Comparison of ENCODE assay signal across 15 mouse cellular contexts in the genomic region with DNA sequence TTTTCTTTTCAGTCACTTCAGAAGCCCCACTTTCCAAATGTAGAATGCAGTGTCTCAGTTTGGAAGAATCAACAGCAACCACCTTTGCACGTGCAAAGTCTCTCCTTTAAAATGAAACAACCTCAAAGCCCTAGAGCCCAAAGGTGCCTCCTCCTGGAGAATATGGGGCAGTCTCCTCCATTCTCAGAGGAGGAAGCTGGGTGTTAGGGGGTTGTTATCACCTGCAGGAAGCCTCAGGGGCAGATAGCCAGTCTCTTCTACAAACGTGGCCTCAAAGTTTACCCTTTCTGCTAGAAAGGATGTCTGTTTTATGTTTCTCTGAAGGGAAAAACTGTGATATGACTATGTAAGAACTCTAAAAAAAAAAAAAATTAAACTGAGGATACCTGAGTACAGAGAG.
A peak's percentile ranks its signal among the peaks of the same experiment; 100 is the strongest.
DNase-seq lines count a peak whose midpoint lies in the region; ATAC-seq and TF ChIP-seq lines count a peak whose summit lies in the region.
"Had no signal": no experiment of that assay in that cellular context is flagged by ENCODE, and none has a peak within 500 bp of the region (broad histone marks: within the 10 kb centered on the region; RNA-seq: fewer than 3 reads in every experiment).

No protein-coding gene starts in this region.

- DNase-seq in heart, adult 2 months = no peak
- DNase-seq in heart, adult 9 months (ENCODE audit: low spot score in 2 of 2) = no peak
- DNase-seq in liver, embryonic 11.5 days (ENCODE audit: low spot score) = no peak
- DNase-seq in thymus, postnatal 10 days (ENCODE audit: low spot score in 2 of 2) = peak; percentile 54 to 63
- no peak for DNase-seq in cerebellum, adult 2 months
- DNase-seq: cerebellum, postnatal 14 days; layer of hippocampus, adult 9-11 months; lung, postnatal 4 days had no signal

- H3K27me3 ChIP-seq in heart, adult 2 months (ENCODE audit: control insufficient read depth, insufficient read depth, low read length) = no peaks in the 10 kb centered on the region
- H3K27me3 ChIP-seq in liver, embryonic 11.5 days (replicated peaks; ENCODE audit: control insufficient read depth, insufficient read depth, low read length) = no peaks in the 10 kb centered on the region
- H3K27me3 ChIP-seq in liver, embryonic 12.5 days (replicated peaks) = no peaks in the 10 kb centered on the region
- H3K27me3 ChIP-seq in intestine, embryonic 15.5 days (replicated peaks) = no peaks in the 10 kb centered on the region
- H3K27me3 ChIP-seq in cerebellum, adult 2 months (ENCODE audit: control insufficient read depth, insufficient read depth, low read length) = no peaks in the 10 kb centered on the region
- H3K27me3 ChIP-seq: liver, embryonic 15.5 days; midbrain, embryonic 12.5 days had no signal

- H3K9me3 ChIP-seq in liver, embryonic 11.5 days (ENCODE audit: control insufficient read depth, low read length) = no peaks in the 10 kb centered on the region
- no peaks in the 10 kb centered on the region for H3K9me3 ChIP-seq in liver, embryonic 12.5 days (replicated peaks)
- no peaks in the 10 kb centered on the region for H3K9me3 ChIP-seq in intestine, embryonic 15.5 days
- H3K9me3 ChIP-seq: liver, embryonic 15.5 days; midbrain, embryonic 12.5 days had no signal

- no peak for TF ChIP-seq POLR2A in heart, adult 2 months (IDR thresholded peaks at IDR 0.05; ENCODE audit: insufficient read depth, low read depth, low read length)
- TF ChIP-seq POLR2A in cerebellum, adult 2 months (IDR thresholded peaks at IDR 0.05; ENCODE audit: borderline replicate concordance, insufficient read depth, low read length) = no peak

- H3K4me1 ChIP-seq in heart, adult 2 months (ENCODE audit: control insufficient read depth, insufficient read depth, low read length) = peaks cover 5% of the 10 kb centered on the region
- peaks cover 24% of the 10 kb centered on the region for H3K4me1 ChIP-seq in liver, embryonic 11.5 days (replicated peaks; ENCODE audit: control insufficient read depth, insufficient read depth, low read length)
- H3K4me1 ChIP-seq in liver, embryonic 12.5 days = peaks cover 29% of the 10 kb centered on the region; the same call in 1 of the 2 replicates
- peaks cover 17% of the 10 kb centered on the region for H3K4me1 ChIP-seq in intestine, embryonic 15.5 days (replicated peaks)
- no peaks in the 10 kb centered on the region for H3K4me1 ChIP-seq in cerebellum, adult 2 months (ENCODE audit: control insufficient read depth, insufficient read depth, low read length)
- H3K4me1 ChIP-seq: liver, embryonic 15.5 days had no signal

- TF ChIP-seq CTCF in heart, adult 2 months (IDR thresholded peaks at IDR 0.05) = no peak
- no peak for TF ChIP-seq CTCF in cerebellum, adult 2 months (IDR thresholded peaks at IDR 0.05; ENCODE audit: borderline replicate concordance, insufficient read depth, low read depth, low read length)

- H3K36me3 ChIP-seq in heart, adult 2 months (ENCODE audit: control insufficient read depth, insufficient read depth, low read length) = no peaks in the 10 kb centered on the region
- H3K36me3 ChIP-seq in liver, embryonic 11.5 days (ENCODE audit: control insufficient read depth, insufficient read depth, low read length) = no peaks in the 10 kb centered on the region
- H3K36me3 ChIP-seq in liver, embryonic 12.5 days = no peaks in the 10 kb centered on the region
- no peaks in the 10 kb centered on the region for H3K36me3 ChIP-seq in intestine, embryonic 15.5 days
- H3K36me3 ChIP-seq: liver, embryonic 15.5 days; midbrain, embryonic 12.5 days had no signal

- 45% methylated on average over 2 of the region's 2 CpGs for WGBS in heart, adult 2 months
- WGBS in liver, embryonic 11.5 days = 12% methylated on average over 2 of the region's 2 CpGs
- 14% methylated on average over 2 of the region's 2 CpGs for WGBS in liver, embryonic 12.5 days (ENCODE audit: insufficient replicate concordance)
- 32% methylated on average over 2 of the region's 2 CpGs for WGBS in intestine, embryonic 15.5 days
- WGBS in cerebellum, adult 2 months = 80% methylated on average over 2 of the region's 2 CpGs

- H3K27ac ChIP-seq in heart, adult 2 months = peak overlapping the region; percentile 17; the same call in 1 of the 2 replicates
- H3K27ac ChIP-seq in liver, embryonic 11.5 days (ENCODE audit: low read depth, low read length) = peak overlapping the region; percentile 49; the same call in 1 of the 2 replicates
- H3K27ac ChIP-seq in liver, embryonic 12.5 days = no peak overlapping the region
- H3K27ac ChIP-seq in intestine, embryonic 15.5 days = peak overlapping the region; percentile 29; the same call in 1 of the 2 replicates
- no peak overlapping the region for H3K27ac ChIP-seq in cerebellum, adult 2 months (ENCODE audit: insufficient read depth, low read length)
- H3K27ac ChIP-seq: hindbrain, postnatal 0 days; kidney, postnatal 0 days; liver, embryonic 15.5 days; midbrain, embryonic 12.5 days had no signal

- ATAC-seq in liver, embryonic 11.5 days (replicated peaks; ENCODE audit: low FRiP score) = no peak
- ATAC-seq in liver, embryonic 12.5 days = no peak
- ATAC-seq in intestine, embryonic 15.5 days = no peak
- ATAC-seq: forebrain, embryonic 16.5 days; hindbrain, postnatal 0 days had no signal

- intact Hi-C loops in heart, adult 2 months (cut with DNase I) = no loop called here

- no peaks in the 10 kb centered on the region for H3K79me2 ChIP-seq in heart, adult 2 months (replicated peaks; ENCODE audit: control insufficient read depth, insufficient read depth, low read length)

- H3K4me2 ChIP-seq in liver, embryonic 11.5 days = no peak overlapping the region
- H3K4me2 ChIP-seq in liver, embryonic 12.5 days = no peak overlapping the region
- no peak overlapping the region for H3K4me2 ChIP-seq in intestine, embryonic 15.5 days (replicated peaks)
- H3K4me2 ChIP-seq: liver, embryonic 15.5 days; midbrain, embryonic 12.5 days had no signal

- H3K4me3 ChIP-seq in heart, adult 2 months = no peak overlapping the region
- no peak overlapping the region for H3K4me3 ChIP-seq in liver, embryonic 11.5 days (ENCODE audit: low read depth, low read length)
- H3K4me3 ChIP-seq in liver, embryonic 12.5 days = no peak overlapping the region
- no peak overlapping the region for H3K4me3 ChIP-seq in intestine, embryonic 15.5 days (replicated peaks)
- H3K4me3 ChIP-seq in cerebellum, adult 2 months (replicated peaks; ENCODE audit: insufficient read depth, low read depth, low read length) = no peak overlapping the region
- H3K4me3 ChIP-seq: liver, embryonic 15.5 days; midbrain, embryonic 12.5 days had no signal

- no peak for TF ChIP-seq EP300 in heart, adult 2 months (IDR thresholded peaks at IDR 0.05; ENCODE audit: insufficient read depth, low read depth, low read length)

- H3K9ac ChIP-seq in heart, adult 2 months (ENCODE audit: low read depth, low read length) = no peak overlapping the region
- H3K9ac ChIP-seq in liver, embryonic 11.5 days (ENCODE audit: low read depth, low read length) = no peak overlapping the region
- H3K9ac ChIP-seq in liver, embryonic 12.5 days = no peak overlapping the region
- H3K9ac ChIP-seq in intestine, embryonic 15.5 days = no peak overlapping the region
- H3K9ac ChIP-seq: liver, embryonic 15.5 days; midbrain, embryonic 12.5 days had no signal

Comparison
In these comparisons a context has a peak if more than half of its experiments do, and no peak if none do; other contexts are left out.
1. H3K27ac ChIP-seq: peak in heart, adult 2 months (single experiment), liver, embryonic 11.5 days (single experiment) and intestine, embryonic 15.5 days (single experiment); none in liver, embryonic 12.5 days (single experiment) and cerebellum, adult 2 months (single experiment).
2. DNase-seq: peak in thymus, postnatal 10 days (2 of 2); none in heart, adult 2 months (0 of 2), heart, adult 9 months (0 of 2), liver, embryonic 11.5 days (single experiment) and cerebellum, adult 2 months (0 of 2).